Mouse (Mus musculus): ENCODE measurements around the gene Erh. TPM values are rescaled to one million over a fixed set of nuclear protein-coding genes. Genes with fewer than 3 reads are reported as not detected.

Gene Erh
- 44.9 TPM for polyA plus RNA-seq (2017; shearing (Covaris generic))

DNA sequence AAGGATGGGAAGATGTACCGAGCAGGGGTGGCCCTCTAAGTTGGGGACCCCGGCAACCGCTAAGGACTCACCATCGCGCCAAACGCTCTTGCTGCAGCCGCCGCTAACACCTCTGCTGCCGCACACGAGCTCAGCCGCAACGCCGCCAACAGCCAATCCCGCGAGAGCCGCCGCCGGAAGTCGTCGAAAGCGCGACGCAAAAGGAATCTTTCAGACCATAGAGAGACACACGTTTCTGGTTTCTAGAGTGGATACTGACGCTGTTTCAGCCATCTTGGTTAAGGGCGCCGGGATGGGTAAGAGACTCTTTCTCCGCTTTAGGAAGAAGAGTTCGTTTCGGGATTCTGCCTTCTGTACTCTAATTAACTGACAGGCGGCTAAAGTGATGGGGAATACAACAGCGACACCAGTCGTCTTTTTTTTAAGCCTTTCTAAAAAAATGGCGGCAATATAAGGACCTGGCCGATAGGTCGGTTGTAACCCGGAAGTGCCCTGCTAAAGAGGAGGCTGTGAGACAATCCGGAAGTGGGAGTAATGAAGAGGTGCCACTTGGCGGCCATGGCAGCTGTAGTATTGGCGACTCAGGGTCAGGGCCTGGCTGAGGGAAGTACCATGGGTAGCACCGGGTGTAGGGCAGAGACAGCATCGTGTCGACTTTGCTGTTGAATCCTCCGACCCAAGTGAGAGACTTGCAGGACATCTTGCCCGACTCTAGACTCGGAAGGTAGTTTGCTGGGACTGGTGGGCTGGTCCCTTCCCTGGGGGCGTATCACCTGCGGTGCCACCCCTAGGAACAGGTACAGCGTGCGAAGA lies at the start of gene Erh, which contains the start of gene Slc39a9:
Gene Erh, minus strand, starts transcription at position 649 of the 813 bp plus-strand sequence.
Gene Slc39a9, plus strand, starts transcription at position 191 of the 813 bp plus-strand sequence.

DNA sequence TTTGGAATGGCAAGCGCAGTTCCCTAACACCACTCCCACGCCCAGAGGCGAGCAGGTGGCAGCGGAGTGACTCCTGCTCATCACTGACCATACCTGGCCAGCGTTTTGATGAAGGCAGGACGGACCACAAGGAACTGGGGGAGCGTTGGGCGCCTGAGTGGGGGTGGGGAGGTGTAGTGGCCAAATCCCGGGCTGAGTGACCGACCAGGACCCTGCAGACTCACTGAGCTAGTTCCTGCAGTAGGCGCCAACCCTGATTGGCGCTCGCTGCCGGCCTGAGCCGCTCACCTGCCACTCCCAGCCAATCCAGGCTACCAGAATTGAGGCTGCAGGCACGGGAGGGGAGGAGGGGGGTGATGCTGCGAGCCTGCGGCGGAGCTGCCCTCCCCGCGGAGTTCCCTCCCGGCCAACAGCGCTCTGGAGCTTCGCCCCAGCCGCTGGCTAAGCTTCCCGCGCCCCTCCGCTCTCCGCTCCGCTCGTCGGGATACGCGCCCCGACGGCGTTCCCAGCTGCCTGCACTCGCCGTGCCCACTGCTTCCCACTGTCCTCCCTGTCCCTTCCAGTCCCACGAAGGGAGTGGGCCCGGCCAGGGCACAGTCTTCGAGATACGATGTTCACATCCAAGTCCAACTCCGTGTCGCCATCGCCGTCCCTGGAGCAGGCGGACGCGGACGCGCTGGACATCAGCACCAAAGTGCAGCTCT lies 48.3 kb upstream of the Erh start, which contains the start of gene Plekhd1:
Gene Plekhd1, plus strand, starts transcription at position 323 of the 704 bp plus-strand sequence.

Other genes starting within 250 kb of the Erh start
- 61.1 TPM for gene Dcaf5, start 207.7 kb downstream of the Erh start, polyA plus RNA-seq (2017; shearing (Covaris generic))
- gene Exd2, start 181.2 kb downstream of the Erh start, polyA plus RNA-seq (2017; shearing (Covaris generic)), result 37.1 TPM
- not detected for gene Galnt16, start 126.1 kb downstream of the Erh start, polyA plus RNA-seq (2017; shearing (Covaris generic))
- 25.0 TPM for gene Slc39a9, start 458 bp downstream of the Erh start, polyA plus RNA-seq (2017; shearing (Covaris generic))
- not detected for gene Plekhd1, start 48.2 kb upstream of the Erh start, polyA plus RNA-seq (2017; shearing (Covaris generic))
- not detected for gene Ccdc177, start 116.3 kb upstream of the Erh start, polyA plus RNA-seq (2017; shearing (Covaris generic))
- gene Susd6, start 146.2 kb upstream of the Erh start, polyA plus RNA-seq (2017; shearing (Covaris generic)), result 176 TPM